Mouse (Mus musculus) stomach, embryonic 16.5 days (tissue): ENCODE measurements around the gene Fam81b. TPM values are rescaled to one million over a fixed set of nuclear protein-coding genes. Genes with fewer than 3 reads are reported as not detected.

ENCODE experiments used
- ATAC-seq: fragments of 200-750 bp; cut with Nextera tagmentation; 2 replicates; pipeline ENCODE4 v1.8.0; 2017; ENCODE audit warnings: moderate number of reproducible peaks, moderate TSS enrichment; ENCODE audit not compliant: insufficient read depth, low FRiP score
- H3K27ac ChIP-seq: fragments of 300-500 bp; sonication (generic); 2 replicates; pipeline ENCODE4 v1.5.1; 2014; ENCODE audit warnings: low read length
- H3K27me3 ChIP-seq: fragments of 300-500 bp; sonication (generic); 2 replicates; pipeline ENCODE4 v1.6.1; 2014; ENCODE audit warnings: low read length, control low read depth, mixed read lengths; ENCODE audit not compliant: control insufficient read depth, insufficient read depth
- H3K36me3 ChIP-seq: fragments of 300-500 bp; sonication (generic); 2 replicates; pipeline ENCODE4 v1.6.1; 2014; ENCODE audit warnings: low read length; ENCODE audit not compliant: control insufficient read depth, insufficient read depth
- H3K4me1 ChIP-seq: fragments of 300-500 bp; sonication (generic); 2 replicates; pipeline ENCODE4 v1.6.1; 2014; ENCODE audit warnings: low read length, control low read depth, mixed read lengths; ENCODE audit not compliant: control insufficient read depth, insufficient read depth
- H3K4me2 ChIP-seq: fragments of 300-500 bp; sonication (generic); 2 replicates; pipeline ENCODE4 v1.6.1; 2014; ENCODE audit warnings: low read depth, low read length, mixed read lengths
- H3K4me3 ChIP-seq: fragments of 300-500 bp; sonication (generic); replicated peaks from 2 replicates; pipeline ENCODE4 v1.5.1; 2014; ENCODE audit warnings: mild to moderate bottlenecking, low read length
- H3K9ac ChIP-seq: fragments of 300-500 bp; sonication (generic); 2 replicates; pipeline ENCODE4 v1.6.1; 2014; ENCODE audit warnings: low read length
- H3K9me3 ChIP-seq: fragments of 300-500 bp; sonication (generic); replicated peaks from 2 replicates; pipeline ENCODE4 v1.6.1; 2016; ENCODE audit warnings: low read length, control low read depth; ENCODE audit not compliant: control insufficient read depth
- WGBS: fragments of 180-500 bp; shearing (Covaris S2); extraction: QIAGEN DNeasy Blood & Tissue Kit; methylation state at CpG from one replicate; pipeline ENCODE4 v1.1.7; 2014; 5-methylcytosine and 5-hydroxymethylcytosine counted together
- microRNA-seq: library from miRNA; unstranded; fragments of <30 nt; microRNA quantifications from one replicate; pipeline ENCODE4, GENCODE M21; 2016
- polyA plus RNA-seq: library from polyadenylated mRNA; unstranded; fragments of >200 nt; fragmentation: Nextera tagmentation; extraction: Ambion mirVana; gene quantifications from 2 replicates; pipeline ENCODE4 v1.2.1, GENCODE M21; 2015

Fam81b gene
- polyA plus RNA-seq, 1 experiment from 2014 or later = not detected

GRCm38 (mm10) chr13:76174297-76174696, 130.6 kb downstream of the Fam81b start:
- H3K27ac ChIP-seq = no peak overlapping the region
- H3K4me1 ChIP-seq = no peaks in the 10 kb centered on the region
- H3K9ac ChIP-seq = no peak overlapping the region
- no peaks in the 10 kb centered on the region for H3K27me3 ChIP-seq
- no peak for ATAC-seq
- peaks cover 15% of the 10 kb centered on the region for H3K36me3 ChIP-seq
- H3K4me3 ChIP-seq = no peak overlapping the region
- H3K4me2 ChIP-seq = no peak overlapping the region
- H3K9me3 ChIP-seq = peaks cover 10% of the 10 kb centered on the region; the same call in 1 of the 2 replicates

- Histone ChIP-seq H3K27ac (peak overlapping the region; percentile 73; the same call in 1 of the 2 replicates), H3K4me3 (no peak overlapping the region), H3K4me1 (no peaks in the 10 kb centered on the region), H3K9me3 (no peaks in the 10 kb centered on the region), H3K4me2 (no peak overlapping the region), H3K9ac (no peak overlapping the region), H3K27me3 (no peaks in the 10 kb centered on the region), H3K36me3 (0 out of 2 replicates have a peak, but pooled peaks cover 24% of the 10 kb centered on the region)
- no peak for ATAC-seq
- 64% methylated on average over 2 of the region's 2 CpGs for WGBS
Observed at GRCm38 (mm10) chr13:76160587-76160986, 144.3 kb downstream of the Fam81b start.

- ATAC-seq = no peak
- no peaks in the 10 kb centered on the region for H3K4me1 ChIP-seq
- no peak overlapping the region for H3K27ac ChIP-seq
- H3K9ac ChIP-seq = no peak overlapping the region
- no peaks in the 10 kb centered on the region for H3K27me3 ChIP-seq
- H3K4me2 ChIP-seq = no peak overlapping the region
- H3K36me3 ChIP-seq = 0 out of 2 replicates have a peak, but pooled peaks cover 17% of the 10 kb centered on the region
- no peaks in the 10 kb centered on the region for H3K9me3 ChIP-seq
- H3K4me3 ChIP-seq = no peak overlapping the region
- WGBS = 100% methylated on average over 1 of the region's 1 CpGs
Observed at GRCm38 (mm10) chr13:76157508-76157907, 147.4 kb downstream of the Fam81b start.

- no peak for ATAC-seq
- H3K36me3 ChIP-seq = 0 out of 2 replicates have a peak, but pooled peaks cover 14% of the 10 kb centered on the region
- no peak overlapping the region for H3K9ac ChIP-seq
- WGBS = 72% methylated on average over 3 of the region's 3 CpGs
- no peaks in the 10 kb centered on the region for H3K9me3 ChIP-seq
- no peaks in the 10 kb centered on the region for H3K4me1 ChIP-seq
- H3K4me2 ChIP-seq = no peak overlapping the region
- no peaks in the 10 kb centered on the region for H3K27me3 ChIP-seq
- H3K27ac ChIP-seq = no peak overlapping the region
- no peak overlapping the region for H3K4me3 ChIP-seq
Observed at GRCm38 (mm10) chr13:76157099-76157498, 147.8 kb downstream of the Fam81b start.

Small RNAs within 50 kb of the gene (microRNA-seq; reads per million reads assigned to microRNA genes)
- not detected for gene Gm24025

Other genes starting within 250 kb of the Fam81b start
- gene Gpr150, start 248.1 kb downstream of the Fam81b start, polyA plus RNA-seq = 0.12 and 0.47 TPM in 2 replicates
- 7.5 and 8.2 TPM in 2 replicates for gene Arsk, start 206.4 kb downstream of the Fam81b start, polyA plus RNA-seq
- 14.6 and 16.0 TPM in 2 replicates for gene Ttc37, start 206.3 kb downstream of the Fam81b start, polyA plus RNA-seq
- 1.2 and 1.8 TPM in 2 replicates for gene Mctp1, start 79.5 kb upstream of the Fam81b start, polyA plus RNA-seq